Mouse (Mus musculus) erythroblast, embryonic 14.5 days (primary cell): ENCODE measurements around the gene Msi2. TPM values are rescaled to one million over a fixed set of nuclear protein-coding genes. Genes with fewer than 3 reads are reported as not detected.

ENCODE experiments used
- H3K27me3 ChIP-seq: 2 replicates; pipeline ENCODE4 v1.6.1; 2012; ENCODE audit warnings: inconsistent platforms; ENCODE audit not compliant: control insufficient read depth
- H3K36me3 ChIP-seq: 2 replicates; pipeline ENCODE4 v1.6.1; 2012; ENCODE audit warnings: mild to moderate bottlenecking, inconsistent platforms; ENCODE audit not compliant: control insufficient read depth
- H3K4me1 ChIP-seq: 2 replicates; pipeline ENCODE4 v1.6.1; 2012; ENCODE audit warnings: inconsistent platforms; ENCODE audit not compliant: control insufficient read depth
- H3K4me3 ChIP-seq: replicated peaks from 2 replicates; pipeline ENCODE3; 2012; ENCODE audit warnings: moderate library complexity, mild to moderate bottlenecking, inconsistent platforms
- H3K9me3 ChIP-seq: 2 replicates; pipeline ENCODE4 v1.6.1; 2012; ENCODE audit warnings: low read length, inconsistent platforms, mixed read lengths; ENCODE audit not compliant: control insufficient read depth
- GATA1 ChIP-seq: IDR thresholded peaks from 2 replicates; pipeline ENCODE4 v1.6.1; 2012; ENCODE audit warnings: low read length, inconsistent platforms, mixed read lengths
- TAL1 ChIP-seq: IDR thresholded peaks from 3 replicates; pipeline ENCODE4 v1.6.1; 2012; ENCODE audit warnings: low read length, inconsistent platforms, mixed read lengths
- polyA plus RNA-seq: library from polyadenylated mRNA; stranded (reverse); fragments of >175 nt; gene quantifications from 2 replicates; pipeline ENCODE4 v1.2.3, GENCODE M21; 2012

The Msi2 gene
- polyA plus RNA-seq, 1 experiment, result 0.45 TPM

- TF ChIP-seq GATA1 (no peak), TAL1 (no peak)
- no peaks in the 10 kb centered on the region; the same call in 1 of the 2 replicates for H3K36me3 ChIP-seq
- H3K4me1 ChIP-seq, result peaks cover 43% of the 10 kb centered on the region
- no peaks in the 10 kb centered on the region for H3K27me3 ChIP-seq
- no peak overlapping the region for H3K4me3 ChIP-seq
- no peaks in the 10 kb centered on the region for H3K9me3 ChIP-seq
These were observed 160.3 kb downstream of the Msi2 start for GRCm38 (mm10) chr11:88557828-88558580.

GRCm38 (mm10) chr11:88557116-88557768 lies 161.1 kb downstream of the Msi2 start:
- H3K27me3 ChIP-seq, result no peaks in the 10 kb centered on the region
- H3K9me3 ChIP-seq, result no peaks in the 10 kb centered on the region
- peaks cover 47% of the 10 kb centered on the region for H3K4me1 ChIP-seq
- no peak for TF ChIP-seq TAL1
- no peak for TF ChIP-seq GATA1
- no peaks in the 10 kb centered on the region; the same call in 1 of the 2 replicates for H3K36me3 ChIP-seq
- no peak overlapping the region for H3K4me3 ChIP-seq

- peaks cover 51% of the 10 kb centered on the region for H3K4me1 ChIP-seq
These were observed 162.3 kb downstream of the Msi2 start for GRCm38 (mm10) chr11:88555902-88556549.

GRCm38 (mm10) chr11:88555232-88555818 lies 163.0 kb downstream of the Msi2 start:
- H3K27me3 ChIP-seq, result no peaks in the 10 kb centered on the region
- H3K4me3 ChIP-seq, result no peak overlapping the region
- no peaks in the 10 kb centered on the region for H3K36me3 ChIP-seq
- TF ChIP-seq TAL1, result no peak
- TF ChIP-seq GATA1, result no peak
- H3K4me1 ChIP-seq, result peaks cover 53% of the 10 kb centered on the region
- H3K9me3 ChIP-seq, result no peaks in the 10 kb centered on the region

More at GRCm38 (mm10) chr11:88555902-88556549, 162.3 kb downstream of the Msi2 start:
- Histone ChIP-seq H3K27me3 (no peaks in the 10 kb centered on the region), H3K4me3 (no peak overlapping the region), H3K9me3 (no peaks in the 10 kb centered on the region), H3K36me3 (no peaks in the 10 kb centered on the region)
- TF ChIP-seq TAL1 (no peak), GATA1 (no peak)

- no peaks in the 10 kb centered on the region for H3K36me3 ChIP-seq
- no peaks in the 10 kb centered on the region for H3K27me3 ChIP-seq
- TF ChIP-seq GATA1, result no peak
- no peak; the same call in 2 of the 3 replicates for TF ChIP-seq TAL1
- H3K4me1 ChIP-seq, result peaks cover 56% of the 10 kb centered on the region
- H3K9me3 ChIP-seq, result no peaks in the 10 kb centered on the region
- no peak overlapping the region for H3K4me3 ChIP-seq
These were observed 164.6 kb downstream of the Msi2 start for GRCm38 (mm10) chr11:88553521-88554310.

- Histone ChIP-seq H3K4me1 (peaks cover 57% of the 10 kb centered on the region), H3K36me3 (no peaks in the 10 kb centered on the region), H3K4me3 (no peak overlapping the region), H3K27me3 (no peaks in the 10 kb centered on the region), H3K9me3 (no peaks in the 10 kb centered on the region)
- TF ChIP-seq TAL1 (no peak), GATA1 (no peak)
These were observed 165.3 kb downstream of the Msi2 start for GRCm38 (mm10) chr11:88552987-88553386.

GRCm38 (mm10) chr11:88552385-88552784 lies 165.9 kb downstream of the Msi2 start:
- no peak for TF ChIP-seq TAL1
- no peak for TF ChIP-seq GATA1
- no peak overlapping the region for H3K4me3 ChIP-seq

GRCm38 (mm10) chr11:88551034-88551433 lies 167.3 kb downstream of the Msi2 start:
- peaks cover 43% of the 10 kb centered on the region for H3K4me1 ChIP-seq
- no peak overlapping the region for H3K4me3 ChIP-seq
- no peaks in the 10 kb centered on the region for H3K9me3 ChIP-seq
- TF ChIP-seq GATA1 (no peak), TAL1 (no peak)
- no peaks in the 10 kb centered on the region for H3K36me3 ChIP-seq
- no peaks in the 10 kb centered on the region for H3K27me3 ChIP-seq

More at GRCm38 (mm10) chr11:88552385-88552784, 165.9 kb downstream of the Msi2 start:
- Histone ChIP-seq H3K4me1 (peaks cover 51% of the 10 kb centered on the region), H3K9me3 (no peaks in the 10 kb centered on the region), H3K36me3 (no peaks in the 10 kb centered on the region), H3K27me3 (no peaks in the 10 kb centered on the region)
